Mouse (Mus musculus) stomach, postnatal 0 days (tissue): ENCODE results near the gene Galntl6. TPM values are rescaled to one million over a fixed set of nuclear protein-coding genes. Genes with fewer than 3 reads are reported as not detected.

ENCODE experiments used
- ATAC-seq: fragments of 200-750 bp; cut with Nextera tagmentation; 2 replicates; pipeline ENCODE4 v1.8.0; 2017; ENCODE audit not compliant: low FRiP score, low TSS enrichment
- DNase-seq: peaks from one replicate; pipeline ENCODE4 v3.0.0-alpha.2; 2016; ENCODE audit warnings: low spot score
- H3K27ac ChIP-seq: fragments of 300-500 bp; sonication (generic); replicated peaks from 2 replicates; pipeline ENCODE4 v1.5.1; 2014; ENCODE audit warnings: mild to moderate bottlenecking, control low read depth
- H3K27me3 ChIP-seq: fragments of 300-500 bp; sonication (generic); 2 replicates; pipeline ENCODE4 v1.6.1; 2014; ENCODE audit warnings: low read length; ENCODE audit not compliant: control insufficient read depth, insufficient read depth
- H3K36me3 ChIP-seq: fragments of 300-500 bp; sonication (generic); 2 replicates; pipeline ENCODE4 v1.6.1; 2014; ENCODE audit warnings: low read length, mixed read lengths; ENCODE audit not compliant: control insufficient read depth, insufficient read depth
- H3K4me1 ChIP-seq: fragments of 300-500 bp; sonication (generic); replicated peaks from 2 replicates; pipeline ENCODE4 v1.6.1; 2014; ENCODE audit warnings: antibody characterized with exemption; ENCODE audit not compliant: control insufficient read depth, insufficient read depth
- H3K4me2 ChIP-seq: fragments of 300-500 bp; sonication (generic); replicated peaks from 2 replicates; pipeline ENCODE4 v1.6.1; 2014; ENCODE audit warnings: low read depth, mild to moderate bottlenecking, control low read depth, moderate library complexity
- H3K4me3 ChIP-seq: fragments of 300-500 bp; sonication (generic); 2 replicates; pipeline ENCODE4 v1.5.1; 2014; ENCODE audit warnings: low read depth, low read length, control low read depth
- H3K9ac ChIP-seq: fragments of 300-500 bp; sonication (generic); 2 replicates; pipeline ENCODE4 v1.6.1; 2014; ENCODE audit warnings: mild to moderate bottlenecking, low read length, control low read depth, mixed read lengths
- H3K9me3 ChIP-seq: fragments of 300-500 bp; sonication (generic); 2 replicates; pipeline ENCODE4 v1.6.1; 2016; ENCODE audit warnings: low read length; ENCODE audit not compliant: control insufficient read depth
- CTCF ChIP-seq: IDR thresholded peaks from 2 replicates; pipeline ENCODE4 v1.5.1; 2016; ENCODE audit warnings: antibody characterized with exemption, low read depth, mild to moderate bottlenecking, moderate library complexity
- EP300 ChIP-seq: optimal IDR thresholded peaks from 2 replicates; pipeline ENCODE3; 2016; ENCODE audit warnings: antibody characterized with exemption
- whole genome bisulfite sequencing: fragments of 180-500 bp; shearing (Covaris S2); extraction: QIAGEN DNeasy Blood & Tissue Kit; methylation state at CpG from one replicate; pipeline ENCODE4 v1.1.7; 2014; 5-methylcytosine and 5-hydroxymethylcytosine counted together
- polyA plus RNA-seq: library from polyadenylated mRNA; unstranded; fragments of >200 nt; fragmentation: Nextera tagmentation; extraction: Ambion mirVana; gene quantifications from 2 replicates; pipeline ENCODE4 v1.2.1, GENCODE M21; 2015

The Galntl6 gene
- polyA plus RNA-seq, 1 experiment from 2014 or later, result 3.8 TPM

DNA sequence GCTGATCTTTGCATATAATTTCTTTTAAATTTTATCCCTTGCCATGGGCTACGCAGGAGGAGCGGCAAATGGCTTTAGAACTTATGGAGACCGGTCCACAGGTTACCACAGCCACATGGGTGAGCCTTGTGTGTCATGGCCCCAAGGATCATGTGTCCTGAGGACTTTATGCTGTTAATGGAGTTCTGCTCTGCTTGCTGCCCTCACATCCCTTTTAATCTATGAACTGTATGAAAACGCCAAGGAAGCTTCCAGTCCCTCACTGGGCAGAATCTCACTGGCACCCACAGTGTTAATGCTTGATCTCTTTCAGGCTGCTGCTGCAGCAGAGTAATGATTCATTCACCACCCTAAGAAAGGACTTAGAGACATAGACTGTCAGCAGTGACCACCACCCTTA is 935.1 kb downstream of the Galntl6 start:
- Histone ChIP-seq H3K4me3 (no peak overlapping the region), H3K36me3 (no peaks in the 10 kb centered on the region), H3K27ac (no peak overlapping the region), H3K27me3 (no peaks in the 10 kb centered on the region), H3K9me3 (no peaks in the 10 kb centered on the region), H3K4me2 (no peak overlapping the region), H3K9ac (no peak overlapping the region), H3K4me1 (no peaks in the 10 kb centered on the region)
- 82% methylated on average over 4 of the region's 4 CpGs for WGBS
- DNase-seq (no peak), ATAC-seq (no peak)
- no peak for TF ChIP-seq CTCF
- no peak for TF ChIP-seq EP300

- Histone ChIP-seq H3K9me3 (no peaks in the 10 kb centered on the region), H3K4me2 (no peak overlapping the region), H3K36me3 (no peaks in the 10 kb centered on the region), H3K9ac (no peak overlapping the region), H3K4me1 (no peaks in the 10 kb centered on the region), H3K4me3 (no peak overlapping the region), H3K27ac (no peak overlapping the region), H3K27me3 (no peaks in the 10 kb centered on the region)
- 36% methylated on average over 2 of the region's 2 CpGs for WGBS
- ATAC-seq (no peak), DNase-seq (no peak)
- TF ChIP-seq CTCF (no peak), EP300 (no peak)
These were observed 938.3 kb downstream of the Galntl6 start for GRCm38 (mm10) chr8:57974093-57974492.

DNA sequence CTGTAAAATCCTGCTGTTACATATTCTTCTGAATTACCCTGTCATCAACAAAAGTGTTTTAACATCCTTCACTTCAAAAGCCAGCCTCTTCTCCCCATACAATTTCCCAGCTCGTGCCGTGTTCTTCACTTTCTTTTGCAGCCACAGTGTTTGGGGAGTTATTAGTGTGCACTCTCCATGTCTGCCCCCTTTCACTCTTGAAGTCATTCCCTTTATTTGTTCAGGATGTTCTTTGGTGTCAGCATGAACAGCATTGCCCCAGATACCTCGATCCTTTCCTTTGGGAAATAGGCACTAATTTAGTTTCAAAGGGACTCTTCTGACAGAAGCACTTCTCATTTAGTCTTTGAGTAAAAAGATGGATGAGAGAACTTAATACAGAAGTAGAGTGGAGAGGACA is 939.6 kb downstream of the Galntl6 start:
- no peak for DNase-seq
- Histone ChIP-seq H3K9ac (no peak overlapping the region), H3K36me3 (no peaks in the 10 kb centered on the region), H3K9me3 (no peaks in the 10 kb centered on the region), H3K4me3 (no peak overlapping the region), H3K4me2 (no peak overlapping the region), H3K27me3 (no peaks in the 10 kb centered on the region), H3K27ac (no peak overlapping the region), H3K4me1 (no peaks in the 10 kb centered on the region)
- WGBS, result 67% methylated on average over 3 of the region's 3 CpGs
- no peak for TF ChIP-seq CTCF
- TF ChIP-seq EP300, result no peak
- ATAC-seq, result no peak

DNA sequence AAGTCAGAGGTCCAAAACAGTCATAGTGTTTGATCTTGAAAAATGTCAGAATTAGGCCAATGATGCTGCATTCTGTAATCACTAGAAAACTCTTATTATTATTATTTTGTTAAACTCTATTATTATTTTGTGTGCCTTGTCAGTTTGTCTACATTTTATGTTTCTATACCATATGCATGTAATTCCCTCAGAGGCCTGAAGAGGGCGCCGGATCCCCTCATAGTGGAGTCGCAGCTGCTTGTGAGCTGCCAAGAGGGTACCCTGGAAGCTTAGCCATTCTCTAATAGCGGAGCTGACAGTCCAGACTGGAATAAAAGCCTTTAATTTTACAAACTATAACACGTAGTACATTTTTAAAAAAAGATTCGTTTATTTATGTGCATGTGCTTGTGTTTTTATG is 945.8 kb downstream of the Galntl6 start:
- no peak overlapping the region for H3K27ac ChIP-seq
- ATAC-seq (no peak), DNase-seq (no peak)
- no peaks in the 10 kb centered on the region for H3K9me3 ChIP-seq
- no peak overlapping the region for H3K9ac ChIP-seq
- TF ChIP-seq CTCF (peak; percentile 64), EP300 (no peak)
- no peaks in the 10 kb centered on the region for H3K4me1 ChIP-seq
- H3K27me3 ChIP-seq, result no peaks in the 10 kb centered on the region
- no peak overlapping the region for H3K4me2 ChIP-seq
- H3K4me3 ChIP-seq, result no peak overlapping the region
- 19% methylated on average over 6 of the region's 6 CpGs for WGBS
- no peaks in the 10 kb centered on the region for H3K36me3 ChIP-seq

DNA sequence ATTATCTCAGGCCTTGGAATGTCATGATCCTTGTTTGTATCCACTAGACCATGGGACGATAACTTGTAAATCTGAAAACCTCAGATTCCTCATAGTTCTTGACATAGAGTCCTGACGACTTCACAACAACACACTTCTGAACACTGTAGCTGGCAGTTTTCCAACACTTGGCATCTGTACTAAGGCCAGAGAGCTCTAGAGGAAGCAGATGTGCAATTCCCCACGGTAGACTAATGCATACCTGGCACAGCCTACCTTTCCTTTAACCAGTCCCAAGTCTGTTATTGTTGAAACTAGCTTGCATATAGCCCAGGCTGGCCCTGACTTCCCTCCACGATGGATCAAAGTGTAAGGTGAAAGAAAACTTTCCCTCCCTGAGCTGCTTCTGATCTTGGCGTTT is 946.9 kb downstream of the Galntl6 start:
- TF ChIP-seq EP300 (no peak), CTCF (no peak)
- no peak for DNase-seq
- Histone ChIP-seq H3K27me3 (no peaks in the 10 kb centered on the region), H3K9me3 (no peaks in the 10 kb centered on the region), H3K4me3 (no peak overlapping the region), H3K4me1 (no peaks in the 10 kb centered on the region), H3K4me2 (no peak overlapping the region), H3K27ac (no peak overlapping the region), H3K36me3 (no peaks in the 10 kb centered on the region), H3K9ac (no peak overlapping the region)
- WGBS, result 46% methylated on average over 5 of the region's 5 CpGs
- no peak for ATAC-seq

DNA sequence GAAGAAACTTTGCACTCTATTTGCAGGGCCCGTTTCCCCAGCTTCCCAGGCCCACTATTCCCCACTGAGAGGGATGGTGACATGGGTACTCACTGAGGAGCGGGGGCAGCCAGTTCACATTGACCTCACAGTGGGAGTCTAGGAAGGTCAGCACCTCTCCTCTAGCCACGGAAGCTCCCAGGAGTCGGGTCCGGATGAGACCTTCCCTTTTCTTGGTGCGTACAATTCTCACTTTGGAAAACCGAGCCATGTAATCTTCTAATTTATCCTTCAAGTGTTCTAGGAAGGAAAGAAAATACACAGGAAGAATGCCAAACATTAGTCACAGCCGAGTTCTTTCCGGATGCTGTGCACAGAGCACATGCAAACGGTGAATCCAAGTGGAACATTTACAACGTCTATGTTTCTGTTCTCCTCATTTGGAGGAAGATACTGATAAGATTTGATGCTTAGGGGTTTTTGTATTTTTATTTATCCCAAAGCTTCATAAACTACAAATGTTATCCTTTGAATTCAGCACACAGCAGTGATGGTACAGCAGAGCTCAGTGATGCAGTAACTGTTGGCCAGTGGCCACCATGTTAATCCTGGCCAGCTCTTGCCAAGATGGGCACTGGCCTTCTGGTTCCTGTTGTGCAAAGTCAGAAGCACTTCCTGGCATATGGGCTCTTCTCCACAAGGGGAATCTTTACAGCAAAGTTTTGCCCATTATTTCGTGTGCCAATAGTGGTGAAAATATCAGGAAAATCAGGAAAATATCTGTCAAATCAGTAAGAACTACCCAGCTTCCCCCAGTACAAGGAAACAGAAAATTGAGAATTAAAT is 949.9 kb downstream of the Galntl6 start:
- no peak for TF ChIP-seq EP300
- TF ChIP-seq CTCF, result no peak
- Histone ChIP-seq H3K4me3 (no peak overlapping the region), H3K4me1 (no peaks in the 10 kb centered on the region), H3K4me2 (no peak overlapping the region), H3K9me3 (no peaks in the 10 kb centered on the region), H3K27me3 (no peaks in the 10 kb centered on the region), H3K36me3 (no peaks in the 10 kb centered on the region), H3K9ac (no peak overlapping the region), H3K27ac (no peak overlapping the region)
- ATAC-seq (no peak), DNase-seq (no peak)
- WGBS, result 49% methylated on average over 12 of the region's 12 CpGs
